Mouse (Mus musculus) R1 (cell line): ENCODE data around the gene Cntrl.

Source experiments
- DNase-seq: peaks from one replicate; pipeline ENCODE4 v3.0.0-alpha.2; 2018; ENCODE audit warnings: low read depth, low spot score

Cntrl gene

DNA sequence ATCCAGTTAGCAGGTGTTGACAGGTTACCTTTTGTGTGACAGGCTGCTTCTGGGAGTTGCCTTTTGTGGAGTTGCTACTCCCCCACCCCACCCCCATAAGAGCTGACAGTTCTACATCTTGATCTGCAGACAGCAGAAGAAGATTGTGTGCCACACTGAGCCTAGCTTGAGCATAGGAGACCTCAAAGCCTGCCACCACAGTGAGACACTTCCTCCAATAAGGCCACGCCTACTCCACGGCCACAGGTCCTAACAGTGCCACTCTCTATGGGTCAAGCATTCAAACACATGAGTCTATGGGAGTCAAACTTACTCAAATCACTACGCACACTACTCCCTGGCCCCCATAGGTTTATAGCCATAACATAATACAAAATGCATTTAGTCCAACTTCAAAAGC, 109.4 kb downstream of the Cntrl start:
- DNase-seq = no peak

- no peak for DNase-seq
Measured at GRCm38 (mm10) chr2:35222822-35223391, 113.6 kb downstream of the Cntrl start.

DNA sequence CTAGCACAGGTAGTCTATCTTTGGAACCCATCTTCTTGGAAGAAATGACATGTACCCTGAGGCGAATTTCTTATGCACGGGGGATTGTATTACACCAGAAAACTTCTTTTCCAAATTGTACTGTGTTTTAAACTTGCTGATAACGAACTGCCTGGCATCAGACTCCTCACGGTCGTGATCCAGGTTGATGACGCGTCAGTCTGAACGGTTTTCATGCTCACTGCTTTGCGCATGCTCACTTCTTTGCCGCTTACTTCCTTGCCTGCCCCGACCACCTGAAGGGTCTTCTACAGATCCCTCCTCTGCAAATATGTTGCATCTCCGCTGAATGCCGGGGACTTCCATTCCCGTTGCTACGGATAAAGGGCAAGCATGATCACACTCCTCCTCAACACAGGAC, 115.0 kb downstream of the Cntrl start:
- DNase-seq = no peak

- DNase-seq = no peak
Measured at GRCm38 (mm10) chr2:35228145-35228544, 118.9 kb downstream of the Cntrl start.
